Mouse (Mus musculus) ovary, adult 2 months (tissue): ENCODE data around the gene Ccdc18. TPM values are rescaled to one million over a fixed set of nuclear protein-coding genes. Genes with fewer than 3 reads are reported as not detected.

ENCODE experiments used
- polyA plus RNA-seq: library from polyadenylated mRNA; depleted of rRNA; stranded (reverse); fragments of >200 nt; gene quantifications from 2 replicates; pipeline ENCODE4 v1.2.3, GENCODE M21; 2012; rRNA removed

Gene Ccdc18
- 0.08 TPM in 1 of 2 replicates, not detected in the other for polyA plus RNA-seq

DNA sequence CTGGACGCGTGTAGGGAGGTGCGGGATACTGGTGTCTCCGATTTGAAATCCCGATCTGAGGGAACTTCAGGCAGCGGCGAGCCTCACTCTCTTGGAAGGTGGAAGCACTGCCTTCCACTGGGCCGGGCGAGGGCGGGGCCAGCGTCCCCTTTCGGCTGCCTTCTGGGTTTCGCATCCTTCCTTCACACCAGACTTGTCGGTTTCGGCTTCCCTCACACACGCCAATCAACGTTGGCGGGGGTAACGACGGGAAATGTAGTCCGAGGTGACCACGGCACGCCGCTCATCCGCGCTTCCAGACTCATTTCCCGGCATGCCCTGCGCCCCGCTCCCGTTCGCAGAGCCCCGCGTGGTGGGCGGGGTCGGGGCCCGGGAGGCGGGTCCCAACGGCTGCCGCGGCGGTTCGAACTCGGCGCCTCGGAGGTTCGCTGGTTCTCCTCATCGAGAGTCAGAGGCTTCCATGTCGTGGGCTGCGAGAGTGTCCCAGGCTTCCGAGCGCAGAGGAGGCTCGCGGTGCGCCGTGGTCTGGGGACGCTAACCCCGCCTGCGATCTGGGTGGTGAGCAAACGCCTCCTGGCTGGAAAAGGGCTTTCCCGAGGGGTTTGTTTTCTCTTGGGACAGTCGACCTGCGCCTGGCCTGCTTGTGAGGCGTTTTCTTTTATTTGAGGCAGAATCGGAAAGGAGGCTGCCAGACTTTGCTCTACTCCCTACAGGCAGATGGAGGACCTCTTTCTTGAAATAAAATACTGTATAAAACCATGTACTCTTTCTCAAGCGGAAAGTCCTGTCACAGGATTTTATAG, at the start of gene Ccdc18, which contains the start of gene Tmed5:
TSS of gene Ccdc18 (plus strand) at position 435 of the 803 bp plus-strand sequence.
TSS of gene Tmed5 (minus strand) at position 180 of the 803 bp plus-strand sequence.

GRCm38 (mm10) chr5:108268127-108269062, 135.7 kb downstream of the Ccdc18 start, which contains the start of gene Dr1:
Dr1 (plus strand) TSS chr5:108268897.

Other genes with a start within 250 kb of the Ccdc18 start
- gene Rpl5, start 232.4 kb upstream of the Ccdc18 start, polyA plus RNA-seq, result 45.6 and 60.1 TPM in 2 replicates
- gene Fam69a, start 145.8 kb upstream of the Ccdc18 start, polyA plus RNA-seq, result 0.85 and 1.4 TPM in 2 replicates
- gene Mtf2, start 67.2 kb upstream of the Ccdc18 start, polyA plus RNA-seq, result 7.0 and 8.9 TPM in 2 replicates
- 111 and 119 TPM in 2 replicates for gene Tmed5, start 255 bp upstream of the Ccdc18 start, polyA plus RNA-seq
- gene Dr1, start 136.0 kb downstream of the Ccdc18 start, polyA plus RNA-seq, result 25.6 and 30.2 TPM in 2 replicates
- gene Pigg, start 179.7 kb downstream of the Ccdc18 start, polyA plus RNA-seq, result 6.5 and 8.7 TPM in 2 replicates
- gene Gm42517, start 235.0 kb downstream of the Ccdc18 start, polyA plus RNA-seq, result 4.1 and 4.7 TPM in 2 replicates